Mouse (Mus musculus): ENCODE measurements around the gene Zmiz1. TPM values are rescaled to one million over a fixed set of nuclear protein-coding genes. Genes with fewer than 3 reads are reported as not detected.

The Zmiz1 gene
- polyA plus RNA-seq, 1 experiment from 2014 or later, result 42.5 TPM

DNA sequence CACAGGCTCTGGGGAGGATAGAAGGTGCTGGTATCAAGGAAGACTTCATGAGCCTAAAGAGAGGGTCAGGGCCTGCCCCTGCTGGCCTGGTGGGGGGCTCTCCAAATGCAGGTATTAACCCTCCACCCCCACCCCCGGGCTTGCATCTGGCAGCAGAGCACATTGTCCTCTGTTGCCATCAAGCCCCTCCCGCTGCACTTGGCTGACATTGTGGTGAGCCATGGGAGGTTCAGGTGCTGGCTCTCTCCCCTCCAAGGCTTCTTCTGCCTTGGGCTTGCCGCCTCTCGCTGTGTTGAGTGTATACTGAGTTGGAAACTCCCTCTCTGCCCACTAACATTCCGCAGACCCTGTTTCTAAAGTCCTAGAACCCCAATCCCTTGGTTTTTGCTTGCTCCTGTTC is 82.2 kb downstream of the Zmiz1 start:
- 86% methylated on average over 5 of the region's 5 CpGs for WGBS

GRCm38 (mm10) chr14:25543098-25543497 is 84.1 kb downstream of the Zmiz1 start:
- WGBS, result 96% methylated on average over 4 of the region's 4 CpGs
- H3K4me1 ChIP-seq, result peaks cover 44% of the 10 kb centered on the region
- no peak overlapping the region for H3K4me3 ChIP-seq
- H3K36me3 ChIP-seq (replicated peaks), result peaks cover 91% of the 10 kb centered on the region
- DNase-seq (ENCODE audit: extremely low spot score, low spot score), result no peak
- no peaks in the 10 kb centered on the region for H3K9me3 ChIP-seq
- H3K27ac ChIP-seq, result no peak overlapping the region
- H3K27me3 ChIP-seq (ENCODE audit: poor library complexity, severe bottlenecking), result no peaks in the 10 kb centered on the region

More for the DNA sequence above, 82.2 kb downstream of the Zmiz1 start:
- H3K4me3 ChIP-seq, result no peak overlapping the region
- H3K36me3 ChIP-seq (replicated peaks), result peaks cover 91% of the 10 kb centered on the region
- H3K27me3 ChIP-seq (ENCODE audit: poor library complexity, severe bottlenecking), result no peaks in the 10 kb centered on the region
- peaks cover 28% of the 10 kb centered on the region for H3K4me1 ChIP-seq
- no peak for DNase-seq (ENCODE audit: extremely low spot score, low spot score)
- H3K27ac ChIP-seq, result peak overlapping the region; percentile 35; the same call in 1 of the 2 replicates
- H3K9me3 ChIP-seq, result no peaks in the 10 kb centered on the region

DNA sequence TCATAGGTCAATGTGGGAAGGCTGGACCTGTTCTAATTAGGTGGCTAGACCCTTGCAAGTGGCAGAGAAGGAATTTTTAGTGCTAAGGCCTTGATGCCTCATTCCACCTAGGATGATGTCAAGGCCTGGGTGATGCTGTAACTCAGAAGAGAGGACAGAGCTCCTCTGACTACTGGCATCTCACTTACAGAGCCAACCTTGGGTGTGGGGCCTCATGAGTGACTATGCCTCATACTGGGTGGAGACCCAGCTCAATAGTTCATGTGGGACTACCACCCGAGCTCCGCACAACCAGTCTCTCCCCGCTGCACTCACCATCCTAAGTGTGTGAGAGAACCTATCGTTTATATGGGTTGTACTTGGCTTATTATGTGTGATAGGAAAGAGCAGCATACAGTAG is 84.9 kb downstream of the Zmiz1 start:
- no peak overlapping the region for H3K4me3 ChIP-seq
- H3K4me1 ChIP-seq, result peaks cover 52% of the 10 kb centered on the region
- no peak for DNase-seq (ENCODE audit: extremely low spot score, low spot score)
- no peaks in the 10 kb centered on the region for H3K27me3 ChIP-seq (ENCODE audit: poor library complexity, severe bottlenecking)
- peaks cover 93% of the 10 kb centered on the region for H3K36me3 ChIP-seq (replicated peaks)
- H3K9me3 ChIP-seq, result no peaks in the 10 kb centered on the region
- WGBS, result 96% methylated on average over 4 of the region's 4 CpGs
- H3K27ac ChIP-seq, result no peak overlapping the region

DNA sequence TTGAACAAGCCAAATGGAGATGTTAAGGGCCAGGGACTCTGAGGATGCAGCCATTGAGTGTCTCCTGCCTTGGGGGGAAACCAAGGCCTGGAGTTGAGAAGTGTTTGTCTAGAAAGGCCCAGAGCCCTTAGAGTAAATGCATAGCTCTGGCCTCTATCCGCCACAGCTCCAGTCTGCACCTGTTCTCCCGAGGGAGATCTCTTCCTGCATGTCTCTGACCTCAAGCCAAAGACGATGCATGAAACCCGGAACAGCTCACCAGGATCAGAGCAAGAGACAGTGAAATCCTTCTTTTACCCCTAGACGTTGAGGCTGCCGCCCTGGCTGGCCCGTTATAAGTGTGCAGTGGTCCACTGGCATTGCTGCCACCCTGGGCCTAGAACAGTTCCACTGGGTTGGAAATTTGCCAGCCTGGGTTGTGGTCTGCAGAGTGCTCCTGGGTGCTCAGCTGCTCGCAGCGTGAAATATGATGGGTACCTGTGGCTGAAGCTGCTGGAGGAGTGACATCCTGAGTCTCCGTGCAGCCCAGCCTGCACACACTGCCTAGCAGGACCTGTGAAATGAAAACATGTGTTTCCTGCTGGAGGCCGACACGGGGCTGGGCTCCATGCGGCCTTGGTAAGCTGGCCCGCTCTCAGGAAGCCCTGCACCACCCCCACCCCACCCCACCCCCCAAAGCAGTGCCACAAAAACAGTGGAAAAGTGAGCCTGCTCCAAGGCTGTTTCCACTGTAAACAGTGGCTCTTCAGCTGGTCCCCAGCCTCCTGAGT is 88.1 kb downstream of the Zmiz1 start:
- no peaks in the 10 kb centered on the region for H3K9me3 ChIP-seq
- WGBS, result 85% methylated on average over 14 of the region's 14 CpGs
- H3K27me3 ChIP-seq (ENCODE audit: poor library complexity, severe bottlenecking), result no peaks in the 10 kb centered on the region
- H3K27ac ChIP-seq, result peak overlapping the region; percentile 71
- H3K36me3 ChIP-seq (replicated peaks), result peaks cover 78% of the 10 kb centered on the region
- peaks cover 61% of the 10 kb centered on the region for H3K4me1 ChIP-seq
- H3K4me3 ChIP-seq, result no peak overlapping the region
- no peak for DNase-seq (ENCODE audit: extremely low spot score, low spot score)

GRCm38 (mm10) chr14:25547882-25548281 is 88.9 kb downstream of the Zmiz1 start:
- WGBS, result 87% methylated on average over 9 of the region's 9 CpGs
- H3K9me3 ChIP-seq, result no peaks in the 10 kb centered on the region

DNA sequence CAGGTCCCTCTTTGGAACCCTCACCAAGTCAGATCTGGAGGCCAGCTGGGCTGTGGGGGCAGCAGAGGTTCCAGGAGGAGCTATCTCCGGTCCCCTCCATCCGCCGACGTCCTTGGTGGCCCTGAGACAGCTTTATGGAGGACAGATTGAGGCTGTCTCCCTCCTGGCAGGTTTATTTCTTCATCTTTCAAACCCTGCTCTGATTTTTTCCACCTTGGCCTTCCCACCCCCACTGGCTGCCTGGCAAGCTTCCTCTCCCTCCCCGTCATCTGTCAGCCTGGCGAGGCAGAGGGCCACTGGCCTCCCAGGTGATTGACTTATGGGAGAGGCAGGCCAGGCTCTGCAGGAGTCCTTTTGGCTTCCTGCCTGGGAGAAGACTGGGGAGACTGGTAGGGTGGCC is 89.7 kb downstream of the Zmiz1 start:
- H3K27me3 ChIP-seq (ENCODE audit: poor library complexity, severe bottlenecking), result no peaks in the 10 kb centered on the region
- DNase-seq (ENCODE audit: extremely low spot score, low spot score), result no peak
- H3K36me3 ChIP-seq (replicated peaks), result peaks cover 83% of the 10 kb centered on the region
- peaks cover 70% of the 10 kb centered on the region for H3K4me1 ChIP-seq
- H3K9me3 ChIP-seq, result no peaks in the 10 kb centered on the region
- H3K4me3 ChIP-seq, result no peak overlapping the region
- H3K27ac ChIP-seq, result peak overlapping the region; percentile 67
- WGBS, result 86% methylated on average over 6 of the region's 6 CpGs

More at GRCm38 (mm10) chr14:25547882-25548281, 88.9 kb downstream of the Zmiz1 start:
- DNase-seq (ENCODE audit: extremely low spot score, low spot score), result no peak
- Histone ChIP-seq H3K4me1 (peaks cover 63% of the 10 kb centered on the region), H3K27me3 (ENCODE audit: poor library complexity, severe bottlenecking) (no peaks in the 10 kb centered on the region), H3K36me3 (replicated peaks) (peaks cover 83% of the 10 kb centered on the region), H3K27ac (peak overlapping the region; percentile 71), H3K4me3 (no peak overlapping the region)

DNA sequence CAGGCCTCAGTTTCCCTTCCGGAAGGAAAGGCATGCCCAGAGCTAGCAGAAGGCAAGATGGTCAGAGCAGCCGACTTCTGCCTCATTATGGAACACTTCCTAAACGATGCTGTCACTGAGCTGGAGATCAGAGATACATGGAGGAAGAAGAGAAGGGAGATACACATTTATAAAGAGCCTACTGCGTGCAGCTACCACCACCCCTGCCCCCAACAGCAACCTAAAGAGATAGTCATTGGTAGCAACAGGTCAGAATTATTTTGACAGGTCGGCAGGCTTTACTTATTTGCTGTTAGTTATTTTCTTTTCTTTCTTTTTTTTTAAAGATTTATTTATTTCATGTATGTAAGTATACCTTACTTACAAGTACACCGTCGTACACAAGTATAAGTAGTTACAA is 90.1 kb downstream of the Zmiz1 start:
- H3K36me3 ChIP-seq (replicated peaks), result peaks cover 83% of the 10 kb centered on the region
- no peak overlapping the region for H3K4me3 ChIP-seq
- H3K27me3 ChIP-seq (ENCODE audit: poor library complexity, severe bottlenecking), result no peaks in the 10 kb centered on the region
- DNase-seq (ENCODE audit: extremely low spot score, low spot score), result no peak
- H3K4me1 ChIP-seq, result peaks cover 75% of the 10 kb centered on the region
- peak overlapping the region; percentile 67 for H3K27ac ChIP-seq
- H3K9me3 ChIP-seq, result no peaks in the 10 kb centered on the region
- WGBS, result 95% methylated on average over 7 of the region's 7 CpGs

DNA sequence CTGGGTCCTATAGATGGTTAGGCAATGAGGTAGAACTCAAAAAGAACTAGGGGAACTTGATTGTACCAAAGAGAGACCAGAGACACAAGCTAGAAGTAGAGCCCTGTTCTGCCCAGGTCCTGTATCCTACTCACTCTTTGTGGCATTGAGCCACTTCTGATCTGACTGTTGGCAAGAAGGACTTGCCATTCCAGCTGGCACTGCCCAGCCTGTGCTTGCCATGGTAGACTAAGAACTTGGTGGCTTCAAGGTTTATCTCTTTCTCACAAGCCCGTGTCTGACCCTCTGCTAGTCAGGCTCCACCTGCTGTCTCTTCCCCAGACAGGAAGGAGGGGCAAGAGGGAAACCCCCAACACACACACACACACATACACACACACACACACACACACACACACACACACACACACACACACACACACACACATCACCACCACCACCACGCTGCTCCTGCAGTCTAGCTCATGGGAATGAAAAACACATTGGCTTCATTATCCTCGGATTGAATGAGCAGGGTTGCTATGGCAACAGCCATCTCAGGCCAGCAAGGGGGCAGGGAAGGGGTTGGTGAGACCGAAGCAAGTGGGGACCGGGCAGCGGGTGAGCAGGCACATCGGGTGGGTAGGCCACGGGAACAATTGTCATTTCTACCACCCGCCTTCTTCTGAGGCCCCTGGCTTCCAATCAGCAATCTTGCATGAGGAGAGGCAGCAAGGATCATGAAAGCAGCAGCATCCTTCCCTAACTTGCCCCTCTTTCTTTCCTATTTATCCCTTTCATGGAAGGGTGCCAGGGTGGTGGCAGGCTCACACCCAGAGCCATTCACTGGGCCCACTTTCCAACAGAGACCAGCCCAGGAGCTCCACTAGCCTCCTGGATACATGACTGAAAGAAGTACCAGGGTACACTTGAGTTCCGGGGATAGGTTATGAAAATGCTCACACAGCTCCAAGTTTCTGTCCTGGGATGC is 91.2 kb downstream of the Zmiz1 start:
- 25% methylated on average over 10 of the region's 10 CpGs for WGBS
- H3K4me1 ChIP-seq, result peaks cover 86% of the 10 kb centered on the region
- peak overlapping the region; percentile 82 for H3K27ac ChIP-seq
- no peak overlapping the region; the same call in 1 of the 2 replicates for H3K4me3 ChIP-seq
- peak; percentile 75 for DNase-seq (ENCODE audit: extremely low spot score, low spot score)
- peaks cover 72% of the 10 kb centered on the region for H3K36me3 ChIP-seq (replicated peaks)
- H3K9me3 ChIP-seq, result no peaks in the 10 kb centered on the region
- H3K27me3 ChIP-seq (ENCODE audit: poor library complexity, severe bottlenecking), result no peaks in the 10 kb centered on the region

- Histone ChIP-seq H3K36me3 (replicated peaks) (peaks cover 57% of the 10 kb centered on the region), H3K4me1 (peaks cover 92% of the 10 kb centered on the region), H3K27ac (peak overlapping the region; percentile 82), H3K9me3 (no peaks in the 10 kb centered on the region), H3K4me3 (no peak overlapping the region), H3K27me3 (ENCODE audit: poor library complexity, severe bottlenecking) (no peaks in the 10 kb centered on the region)
- WGBS, result 40% methylated on average over 2 of the region's 2 CpGs
- no peak for DNase-seq (ENCODE audit: extremely low spot score, low spot score)
Measured at GRCm38 (mm10) chr14:25551731-25552130, 92.7 kb downstream of the Zmiz1 start.

- Histone ChIP-seq H3K9me3 (no peaks in the 10 kb centered on the region), H3K36me3 (replicated peaks) (peaks cover 46% of the 10 kb centered on the region), H3K4me3 (no peak overlapping the region), H3K27ac (peak overlapping the region; percentile 17; the same call in 1 of the 2 replicates), H3K27me3 (ENCODE audit: poor library complexity, severe bottlenecking) (no peaks in the 10 kb centered on the region), H3K4me1 (peaks cover 93% of the 10 kb centered on the region)
- no peak for DNase-seq (ENCODE audit: extremely low spot score, low spot score)
- 91% methylated on average over 2 of the region's 2 CpGs for WGBS
Measured at GRCm38 (mm10) chr14:25553382-25553781, 94.4 kb downstream of the Zmiz1 start.

GRCm38 (mm10) chr14:25554781-25555180 is 95.8 kb downstream of the Zmiz1 start:
- DNase-seq (ENCODE audit: extremely low spot score, low spot score), result no peak
- Histone ChIP-seq H3K4me1 (peaks cover 91% of the 10 kb centered on the region), H3K36me3 (replicated peaks) (peaks cover 43% of the 10 kb centered on the region), H3K27ac (peak overlapping the region; percentile 80), H3K27me3 (ENCODE audit: poor library complexity, severe bottlenecking) (no peaks in the 10 kb centered on the region), H3K9me3 (no peaks in the 10 kb centered on the region), H3K4me3 (peak overlapping the region; percentile 21; the same call in 1 of the 2 replicates)
- WGBS, result 30% methylated on average over 8 of the region's 8 CpGs

DNA sequence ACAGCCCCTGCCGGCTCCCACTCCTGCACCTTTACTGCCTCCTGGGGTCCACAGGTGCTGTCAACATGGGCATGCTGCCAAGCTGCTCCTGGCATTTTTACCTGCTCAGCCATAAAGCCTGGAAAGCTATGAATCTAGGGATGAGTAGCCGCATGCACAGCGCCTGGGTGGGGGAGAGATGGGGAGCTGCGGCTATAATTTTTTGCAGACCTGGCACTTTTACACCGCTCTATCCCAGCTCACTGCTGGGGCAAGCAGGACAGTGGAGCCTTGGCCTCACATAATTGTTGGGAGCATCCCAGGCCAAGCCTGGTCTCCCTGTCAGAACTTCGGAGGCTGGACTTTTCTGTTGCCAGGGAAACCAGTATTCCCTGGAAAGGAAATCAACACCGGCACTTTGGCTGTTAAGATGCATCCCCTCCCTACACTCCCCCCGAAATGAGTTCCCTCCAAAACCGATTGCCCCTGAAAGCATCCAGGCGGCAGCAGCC is 96.4 kb downstream of the Zmiz1 start:
- Histone ChIP-seq H3K36me3 (replicated peaks) (peaks cover 47% of the 10 kb centered on the region), H3K4me3 (peak overlapping the region; percentile 21; the same call in 1 of the 2 replicates), H3K27me3 (ENCODE audit: poor library complexity, severe bottlenecking) (no peaks in the 10 kb centered on the region), H3K9me3 (no peaks in the 10 kb centered on the region), H3K27ac (peak overlapping the region; percentile 80), H3K4me1 (peaks cover 88% of the 10 kb centered on the region)
- DNase-seq (ENCODE audit: extremely low spot score, low spot score), result no peak
- 25% methylated on average over 10 of the region's 10 CpGs for WGBS

All from forebrain, embryonic 10.5 days (tissue).